Mouse (Mus musculus) erythroblast, embryonic 14.5 days (primary cell): ENCODE results near the gene Rab37.

ENCODE experiments used
- GATA1 ChIP-seq: IDR thresholded peaks from 2 replicates; pipeline ENCODE4 v1.6.1; 2012; ENCODE audit warnings: low read length, inconsistent platforms, mixed read lengths
- TAL1 ChIP-seq: IDR thresholded peaks from 3 replicates; pipeline ENCODE4 v1.6.1; 2012; ENCODE audit warnings: low read length, inconsistent platforms, mixed read lengths

DNA sequence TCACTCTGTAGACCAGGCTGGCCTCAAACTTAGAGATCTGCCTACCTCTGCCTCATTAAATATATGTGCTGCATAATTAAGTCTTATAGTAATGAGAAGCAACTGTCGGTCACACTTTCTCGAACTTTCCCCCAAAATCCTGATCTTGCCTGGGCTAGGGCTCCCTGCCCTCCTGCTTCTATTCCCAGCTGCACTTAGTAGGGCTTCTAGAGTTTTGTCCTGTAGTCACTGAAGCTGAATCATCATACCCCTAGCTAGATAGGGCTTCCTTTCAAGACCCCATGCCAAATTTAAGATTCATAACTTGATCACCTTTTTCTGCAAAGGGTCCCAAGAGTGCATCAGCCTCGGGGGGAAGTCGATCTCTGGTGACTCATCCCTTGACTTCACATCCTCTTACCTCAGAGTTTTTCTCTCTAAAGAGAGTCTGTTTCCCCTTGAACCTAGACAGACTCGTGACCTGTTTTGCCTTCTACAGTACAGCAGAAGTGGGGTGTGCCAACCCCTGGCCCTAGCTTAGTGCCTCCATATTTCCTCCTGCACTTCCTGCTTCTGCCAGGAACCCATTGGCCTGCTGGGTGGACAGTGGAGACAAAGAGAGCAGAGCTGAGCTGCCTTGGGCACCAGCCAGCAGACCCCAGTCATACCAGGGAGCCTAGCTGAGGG is 47.5 kb downstream of the Rab37 start:
- no peak for TF ChIP-seq TAL1
- no peak for TF ChIP-seq GATA1
